Mouse (Mus musculus): ENCODE results near the gene Dgcr6.
A peak's percentile ranks its signal among the peaks of the same experiment; 100 is the strongest.

Gene Dgcr6

DNA sequence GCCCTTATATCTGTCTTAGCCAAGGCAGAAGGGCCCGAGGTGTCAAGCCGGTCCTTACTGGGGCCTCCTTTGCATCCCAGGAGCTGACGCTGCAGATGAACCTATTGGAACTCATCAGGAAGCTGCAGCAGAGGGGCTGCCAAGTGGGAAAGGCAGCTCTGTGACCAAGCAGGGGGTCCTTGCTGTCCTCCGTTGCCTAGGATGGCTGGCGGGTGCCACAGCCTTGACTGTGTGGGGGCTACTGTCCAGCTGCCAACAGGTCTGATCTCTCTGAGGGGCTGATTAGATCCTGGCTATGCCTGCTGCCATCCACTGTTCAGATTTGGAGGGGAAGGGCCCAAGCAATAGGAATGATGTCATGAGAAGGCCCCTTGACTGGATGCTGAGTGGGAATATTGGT is 18.1 kb downstream of the Dgcr6 start:
- DNase-seq (ENCODE audit: low spot score): no peak

DNA sequence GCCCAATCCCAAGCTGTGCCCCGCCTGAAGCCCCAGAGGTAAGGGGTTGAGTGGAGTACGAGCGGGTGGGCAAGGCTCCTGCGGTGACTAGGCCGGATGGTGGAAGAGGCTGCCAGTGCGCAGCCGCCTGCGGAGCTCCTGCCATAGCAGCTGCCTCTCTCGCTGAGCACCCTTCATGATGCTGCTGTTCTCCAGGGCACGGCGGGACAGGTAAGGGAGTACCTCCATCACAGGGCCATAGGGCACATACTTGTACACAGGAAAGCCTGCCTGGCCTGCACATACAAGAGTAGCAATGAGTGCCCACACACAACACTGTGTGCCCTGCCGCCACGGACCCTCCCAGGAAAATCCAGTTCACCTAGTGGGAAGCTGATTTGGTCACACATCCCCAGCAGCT is 19.4 kb downstream of the Dgcr6 start:
- no peak for DNase-seq (ENCODE audit: low spot score)

DNA sequence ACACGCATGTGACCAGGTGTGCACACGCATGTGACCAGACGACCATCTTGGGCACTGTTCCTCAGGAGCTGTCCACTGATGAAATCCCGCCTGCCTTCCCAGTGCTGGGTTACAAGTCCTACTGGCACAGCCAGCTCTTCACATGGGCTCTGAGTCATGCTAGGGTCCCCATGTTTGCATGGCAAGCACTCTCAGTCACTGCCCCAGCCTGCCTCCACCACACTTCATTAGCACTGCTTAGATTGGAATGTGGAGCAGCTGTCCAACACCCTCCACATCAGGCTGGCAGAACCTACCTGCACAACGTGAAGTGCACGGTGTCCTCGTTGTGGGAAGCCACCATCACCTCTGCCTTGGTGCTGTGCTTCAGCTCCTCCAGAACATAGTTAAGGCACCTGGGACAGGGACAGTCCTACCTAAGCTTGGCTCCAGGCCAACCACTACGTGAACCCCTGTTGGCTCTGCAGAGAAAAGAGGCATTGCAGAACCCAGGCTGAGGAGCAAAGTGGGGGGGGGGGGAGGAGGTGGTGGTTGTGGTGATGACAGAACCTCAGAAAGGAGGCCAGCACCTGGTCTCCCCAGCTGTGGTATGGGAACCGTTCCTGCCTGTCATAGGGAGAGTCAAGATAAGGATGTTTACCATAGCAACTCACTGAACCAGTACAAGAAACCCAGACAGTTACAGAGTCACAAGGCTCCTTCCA is 20.8 kb downstream of the Dgcr6 start:
- no peak for DNase-seq (ENCODE audit: low spot score)

DNA sequence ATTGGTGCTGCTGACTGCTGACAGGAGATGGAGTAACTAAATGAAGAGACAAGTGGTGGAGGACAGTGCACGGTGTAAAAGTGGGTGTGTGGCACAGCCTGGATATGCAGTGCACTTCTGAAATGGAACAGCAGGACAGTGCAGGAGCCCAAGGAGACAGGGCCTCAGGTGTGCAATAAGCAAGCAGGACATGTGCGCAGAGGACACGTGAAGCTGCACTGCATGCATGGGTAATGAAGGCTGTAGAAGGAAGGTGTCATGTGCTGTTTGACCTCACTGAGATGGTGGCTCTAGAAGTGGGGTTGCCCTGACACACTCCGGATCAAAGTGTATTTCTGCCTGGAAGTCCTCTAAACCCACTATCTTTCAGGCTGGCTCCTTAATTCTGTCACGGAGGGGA is 22.0 kb downstream of the Dgcr6 start:
- DNase-seq (ENCODE audit: low spot score): no peak

DNA sequence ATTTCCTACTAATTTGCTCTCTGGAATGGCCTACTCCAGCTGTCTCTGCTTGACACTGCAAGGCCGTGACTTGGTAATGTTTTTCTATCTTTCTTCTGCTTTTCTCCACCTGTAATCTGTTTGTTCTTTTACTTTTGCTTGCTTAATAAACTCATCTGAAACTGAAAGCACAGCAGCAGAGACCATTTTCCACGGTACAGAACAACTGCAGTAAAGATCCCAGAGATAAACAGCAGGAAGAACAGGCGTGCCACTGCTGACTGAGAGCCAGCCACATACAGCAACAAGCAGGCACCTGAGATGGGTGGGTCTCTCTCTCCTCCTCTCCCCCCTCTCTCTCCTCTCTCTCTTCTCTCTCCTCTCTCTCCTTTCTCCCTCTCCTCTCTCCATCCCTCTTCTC is 22.5 kb downstream of the Dgcr6 start:
- no peak for DNase-seq (ENCODE audit: low spot score)

DNA sequence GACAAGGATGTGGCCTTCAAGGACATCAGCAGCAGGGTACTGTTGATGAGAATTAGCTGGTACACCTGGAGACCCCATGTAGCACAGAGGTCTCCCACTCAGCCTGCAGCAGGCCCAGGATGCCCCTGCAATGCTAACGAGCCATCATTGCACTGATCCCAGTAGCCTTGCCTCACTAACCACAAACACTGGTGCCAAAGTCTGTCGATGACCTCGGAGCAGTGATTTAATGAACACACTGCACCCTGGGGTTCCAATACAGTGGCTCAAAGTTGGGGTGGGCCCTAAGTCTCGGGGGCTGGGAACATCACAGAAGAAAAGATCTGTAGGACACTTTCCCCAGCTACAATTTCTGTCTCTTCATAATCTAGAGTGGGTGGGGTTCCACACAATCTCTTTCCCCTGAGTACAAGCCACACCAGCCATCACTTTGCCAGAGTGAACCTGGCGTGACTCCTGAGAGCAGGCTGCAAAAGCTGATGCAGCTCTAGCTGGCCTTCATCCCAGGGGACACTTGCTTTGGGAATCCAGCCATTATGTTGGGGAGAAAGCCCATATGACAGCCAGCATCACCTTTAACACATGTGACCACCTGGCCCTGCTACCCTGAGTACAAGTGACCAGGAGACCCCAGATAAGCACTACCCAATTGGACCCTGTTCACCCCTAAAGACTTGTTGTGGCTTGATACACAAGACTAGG is 25.8 kb downstream of the Dgcr6 start:
- no peak for DNase-seq (ENCODE audit: low spot score)

DNA sequence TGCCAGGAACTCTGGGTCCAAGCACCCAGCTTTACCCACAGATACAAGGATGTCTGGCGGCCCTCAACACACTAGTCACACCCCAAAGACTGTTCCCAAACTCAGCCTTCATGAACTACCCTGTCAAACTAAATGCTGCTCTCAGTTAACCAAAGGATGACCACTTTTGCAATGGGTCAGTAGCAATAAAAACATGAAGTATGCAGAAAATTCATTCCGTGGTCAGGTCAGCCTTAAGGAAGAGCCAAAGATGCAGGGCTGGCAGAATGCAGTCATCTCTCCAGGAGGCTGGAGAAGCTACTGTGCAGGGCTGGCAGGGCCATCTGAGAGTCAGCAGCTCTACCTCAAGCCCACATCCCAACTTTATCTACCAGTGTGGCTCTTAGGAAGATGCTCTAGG is 26.6 kb downstream of the Dgcr6 start:
- no peak for DNase-seq (ENCODE audit: low spot score)

DNA sequence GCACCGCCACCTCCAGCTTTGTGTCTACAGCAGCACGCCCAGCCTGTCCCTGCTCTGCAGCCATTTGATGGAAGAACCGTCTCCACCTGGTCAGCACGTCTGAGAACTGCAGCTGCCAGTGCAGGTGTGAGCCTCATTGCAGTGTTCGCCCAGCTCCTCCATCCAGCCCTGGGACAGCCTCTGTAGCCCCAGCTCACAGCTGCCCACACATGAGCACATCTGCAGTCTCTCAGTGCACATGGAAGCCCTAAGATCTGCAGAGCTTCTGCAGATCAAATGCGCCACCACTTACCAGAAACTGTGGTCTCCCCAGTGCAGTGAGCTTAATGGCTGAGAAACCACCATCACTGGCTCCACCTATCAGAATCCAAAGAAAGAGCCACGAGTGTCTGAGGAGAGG is 27.5 kb downstream of the Dgcr6 start:
- DNase-seq (ENCODE audit: low spot score): no peak

DNA sequence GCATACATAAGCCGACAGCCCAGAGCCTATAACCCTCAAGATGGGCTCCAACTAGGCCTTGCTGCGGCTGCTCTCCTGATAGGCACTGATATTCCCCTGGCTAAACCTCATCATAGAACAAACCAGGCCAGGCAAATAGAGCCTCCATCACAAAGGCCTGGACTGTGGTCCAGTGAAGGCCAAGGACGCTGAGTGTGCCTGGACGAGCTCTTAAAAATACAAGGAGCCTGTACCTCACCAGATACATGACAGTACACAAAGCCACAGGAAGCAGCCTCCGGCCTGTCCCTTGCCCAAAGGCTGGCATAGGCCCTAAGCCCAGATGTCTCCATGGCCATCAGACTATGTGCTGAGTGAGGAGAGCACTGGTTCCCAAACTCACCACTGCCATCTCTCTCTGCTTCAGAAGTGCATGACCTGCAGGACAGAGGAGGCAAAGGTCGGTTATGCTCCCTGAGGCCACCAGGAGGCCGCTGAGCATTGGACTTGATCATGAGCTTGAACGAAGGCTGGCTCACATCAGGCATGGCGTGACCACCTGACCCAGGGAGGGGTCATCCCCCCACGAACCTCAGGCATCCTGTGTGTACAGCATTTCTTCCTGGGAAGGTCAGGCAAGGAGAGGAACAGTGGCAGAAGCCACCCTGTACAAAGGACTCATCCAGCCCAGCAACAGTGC is 28.6 kb downstream of the Dgcr6 start:
- DNase-seq (ENCODE audit: low spot score): no peak

DNA sequence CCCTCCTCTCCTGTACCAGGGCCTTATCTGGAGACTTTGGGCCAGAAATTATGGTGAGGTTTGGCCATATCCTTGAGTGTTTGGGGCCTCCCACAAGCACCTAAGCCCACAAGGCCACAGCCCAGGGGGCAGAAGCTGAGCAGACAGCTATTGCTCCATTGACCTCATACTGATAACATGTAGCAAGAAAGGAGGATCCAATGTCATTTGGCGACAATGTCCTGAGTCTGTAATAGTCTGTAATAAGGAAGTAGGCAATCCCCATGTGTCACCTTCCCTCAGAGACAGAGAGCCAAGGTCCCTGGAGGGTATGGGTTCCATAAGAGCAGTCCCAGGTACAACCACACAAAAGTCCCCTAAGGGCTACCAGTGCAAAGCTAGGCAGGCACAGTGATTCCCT is 29.6 kb downstream of the Dgcr6 start:
- no peak for DNase-seq (ENCODE audit: low spot score)

DNA sequence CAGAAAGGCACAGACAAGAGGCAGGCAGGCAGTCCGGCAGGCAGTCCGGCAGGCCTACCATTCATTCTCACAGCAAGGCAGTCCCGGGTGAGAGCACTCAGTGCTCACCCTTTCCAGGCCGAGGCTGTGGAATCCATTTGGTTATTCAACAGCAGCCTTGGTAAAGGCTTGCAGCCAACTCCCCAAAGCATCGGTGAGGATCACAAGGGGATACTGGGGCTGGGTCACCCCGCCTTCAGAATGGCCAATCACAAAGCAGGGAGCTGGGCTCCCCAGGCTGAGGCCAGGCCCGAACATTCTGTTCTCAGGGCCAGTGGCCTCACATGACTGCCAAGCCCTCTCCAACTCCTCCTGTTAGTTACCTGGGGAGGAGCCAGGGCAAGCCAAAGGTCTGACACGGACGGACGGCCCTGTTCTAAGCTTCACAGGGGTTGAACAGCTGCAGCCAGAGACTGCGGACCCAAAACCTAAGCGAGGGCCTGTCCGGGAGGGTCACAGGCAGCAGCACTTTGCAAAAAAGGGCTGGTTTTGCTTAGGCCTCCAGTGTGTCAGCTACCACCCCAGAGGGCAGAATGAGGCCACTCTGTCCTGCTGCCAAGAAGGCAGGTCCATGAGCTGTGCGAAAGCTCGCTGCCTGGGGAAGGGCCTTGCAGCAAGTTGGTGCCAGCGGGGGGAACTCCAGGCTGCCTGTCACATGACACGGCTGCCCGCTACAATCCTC is 30.7 kb downstream of the Dgcr6 start:
- DNase-seq (ENCODE audit: low spot score): peak; percentile 62

DNA sequence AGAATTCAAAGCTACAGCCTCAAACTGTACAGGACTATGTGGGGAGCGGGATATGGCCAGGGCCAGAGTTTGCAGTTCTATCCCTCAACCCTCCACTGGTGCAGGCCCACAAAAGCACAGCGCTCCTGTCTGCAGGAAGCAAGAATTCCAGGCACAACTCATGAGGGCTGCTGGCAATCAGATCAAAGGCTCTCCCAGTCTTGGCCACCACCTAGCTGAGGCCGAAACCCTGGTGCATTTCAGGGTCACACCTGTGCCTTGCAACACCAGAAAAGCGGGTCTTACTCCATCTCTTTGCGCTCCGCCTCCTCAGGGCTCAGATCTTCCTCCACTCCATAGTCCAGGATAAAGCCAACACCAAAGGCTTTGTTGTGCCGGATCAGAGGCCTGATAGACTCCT is 31.6 kb downstream of the Dgcr6 start:
- no peak for DNase-seq (ENCODE audit: low spot score)

DNA sequence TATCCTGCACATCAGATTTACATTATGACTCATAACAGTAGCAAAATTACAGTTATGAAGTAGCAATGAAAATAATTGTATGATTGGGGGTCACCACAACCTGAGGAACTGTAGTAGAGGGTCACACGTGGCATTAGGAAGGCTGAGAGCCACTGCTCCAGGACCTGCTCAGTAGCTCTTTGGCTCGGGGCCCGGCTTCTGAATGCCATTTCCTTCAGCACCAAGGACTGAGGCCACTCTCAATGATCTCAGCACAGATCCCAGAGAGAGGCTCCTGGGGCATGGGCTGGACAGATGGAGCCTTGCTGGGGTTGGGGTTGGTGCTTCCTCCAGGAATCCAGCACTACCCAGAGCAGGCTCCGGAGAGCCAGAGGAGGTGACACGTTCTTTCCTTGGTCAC is 34.4 kb downstream of the Dgcr6 start:
- DNase-seq (ENCODE audit: low spot score): no peak

DNA sequence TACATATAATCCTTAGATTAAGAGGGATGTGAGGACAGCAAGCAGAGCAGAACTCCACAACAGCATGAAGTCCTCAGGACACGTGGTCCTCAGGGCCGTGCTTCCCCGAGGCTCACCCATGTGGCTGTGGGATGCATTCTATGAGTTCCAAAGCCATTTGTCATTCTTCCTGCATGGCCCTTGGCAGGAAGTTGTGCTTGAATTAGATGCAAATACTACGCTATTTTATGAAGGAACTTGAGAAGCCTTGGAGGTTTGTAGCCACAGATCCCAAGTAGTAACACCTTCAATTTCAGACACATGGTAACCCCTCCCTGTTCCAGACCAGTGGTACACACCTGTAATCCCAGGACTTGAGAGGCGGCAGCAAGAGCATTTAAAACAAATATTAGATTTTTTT is 43.7 kb downstream of the Dgcr6 start:
- no peak for DNase-seq (ENCODE audit: low spot score)

DNA sequence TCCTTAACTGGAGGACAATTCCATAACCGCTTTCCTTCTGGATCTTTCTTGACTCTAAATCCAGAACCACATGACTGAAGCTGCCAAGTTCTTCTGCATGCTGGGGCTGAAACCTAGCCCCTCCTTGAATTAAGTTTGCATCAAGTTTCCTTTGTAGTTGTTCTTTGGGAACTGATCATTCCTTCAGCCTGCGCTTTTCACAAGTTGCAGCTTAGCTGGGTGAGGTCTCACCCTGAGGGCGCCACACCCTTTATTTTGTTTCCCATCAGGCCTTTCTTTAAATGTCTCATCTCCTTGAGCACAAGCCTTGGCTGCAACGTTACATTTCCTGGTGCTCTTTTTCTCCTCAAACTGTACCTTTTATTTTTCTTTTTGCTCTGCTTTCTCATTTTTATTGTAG is 50.2 kb downstream of the Dgcr6 start:
- no peak for DNase-seq (ENCODE audit: low spot score)

DNA sequence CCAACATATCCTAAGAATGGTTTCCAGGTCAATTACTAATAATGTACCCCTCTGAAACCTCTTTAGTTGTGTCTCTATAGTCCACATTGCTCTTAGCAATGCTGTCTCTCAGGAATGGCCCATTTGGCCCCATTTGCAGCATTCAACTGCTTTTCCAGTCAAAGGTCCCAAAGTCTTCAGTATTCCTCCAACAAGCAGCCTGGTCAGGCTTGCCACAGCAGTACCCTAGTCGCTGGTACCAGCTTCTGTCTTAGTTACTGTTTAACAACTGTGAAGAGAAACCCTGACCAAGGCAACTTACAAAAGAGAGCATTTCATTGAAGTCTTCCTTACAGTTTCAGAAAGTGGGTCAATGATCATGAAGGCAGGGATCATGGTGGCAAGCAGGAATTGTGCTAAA is 50.7 kb downstream of the Dgcr6 start:
- DNase-seq (ENCODE audit: low spot score): no peak

DNA sequence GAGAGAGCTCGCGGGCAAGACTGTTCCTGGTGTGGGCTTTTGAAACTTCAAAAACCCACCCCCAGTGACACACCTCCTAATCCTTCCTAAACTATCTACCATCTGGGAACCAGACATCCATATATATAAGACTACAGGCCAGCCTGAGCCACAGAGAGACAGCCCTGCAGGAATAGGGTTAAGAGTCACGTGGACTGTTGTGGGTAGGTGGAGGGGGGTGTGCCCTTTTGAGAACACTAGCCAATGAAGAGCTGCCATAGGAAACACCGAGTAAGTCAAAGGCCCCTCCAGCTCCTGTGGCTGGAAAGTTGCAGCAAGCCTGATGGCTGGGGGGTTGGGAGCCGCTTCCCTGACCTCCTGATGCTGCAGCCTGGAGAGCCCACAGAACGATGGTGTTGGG is 51.1 kb downstream of the Dgcr6 start:
- DNase-seq (ENCODE audit: low spot score): no peak

DNA sequence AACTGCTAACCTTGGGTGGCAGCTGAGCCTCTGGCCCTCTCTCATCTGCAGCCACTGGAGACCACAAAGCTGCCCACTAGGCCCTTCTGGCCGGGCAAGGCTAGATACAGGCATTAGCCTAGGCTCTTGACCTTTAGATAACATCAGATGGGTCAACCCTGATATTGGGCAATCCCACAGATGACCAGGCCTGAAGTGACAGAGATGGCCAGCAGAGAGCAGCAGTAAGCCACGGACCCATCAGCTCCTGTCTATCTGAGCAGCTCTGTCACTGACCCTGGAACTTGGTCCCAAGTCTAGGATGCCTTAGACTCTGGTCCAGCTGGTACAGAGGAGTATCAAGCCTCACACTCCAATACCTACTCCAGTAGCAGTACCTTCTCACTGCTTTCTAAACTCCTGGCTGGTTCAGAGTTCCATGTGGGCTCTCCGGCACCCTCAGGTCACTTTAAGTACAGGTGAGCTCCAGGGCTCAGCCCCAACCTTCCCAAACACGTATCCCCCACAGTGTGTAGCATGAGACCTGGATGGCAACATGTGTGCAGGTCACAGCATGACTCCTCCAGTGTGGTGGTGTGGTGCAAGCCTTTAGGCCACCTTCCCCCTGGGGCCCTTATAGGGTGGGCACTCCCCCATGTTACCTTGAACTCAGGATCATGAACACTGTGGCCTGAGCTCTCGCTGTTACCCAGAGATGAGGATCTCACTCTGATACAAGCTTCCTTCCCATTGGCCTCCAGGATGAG is 55.7 kb downstream of the Dgcr6 start:
- DNase-seq (ENCODE audit: low spot score): peak; percentile 80

DNA sequence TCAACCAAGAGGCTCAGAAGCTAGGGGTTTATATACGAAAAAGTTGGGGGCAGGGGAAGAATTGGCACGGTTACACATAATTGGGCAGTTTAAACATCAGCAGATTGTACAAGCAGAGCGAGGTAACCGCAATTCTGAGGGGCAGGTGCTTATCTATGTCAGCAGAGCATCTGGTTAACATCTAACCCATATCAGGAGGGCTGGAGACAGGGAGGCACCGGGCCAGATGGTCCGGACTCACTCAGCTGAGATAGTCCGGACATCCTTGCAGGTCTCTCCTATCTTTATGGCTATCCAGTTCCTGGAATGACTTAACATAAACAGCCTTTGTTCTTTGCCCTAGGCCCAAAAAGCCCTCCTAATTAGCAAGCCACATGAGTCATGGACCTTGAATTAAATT is 58.4 kb downstream of the Dgcr6 start:
- DNase-seq (ENCODE audit: low spot score): no peak

DNA sequence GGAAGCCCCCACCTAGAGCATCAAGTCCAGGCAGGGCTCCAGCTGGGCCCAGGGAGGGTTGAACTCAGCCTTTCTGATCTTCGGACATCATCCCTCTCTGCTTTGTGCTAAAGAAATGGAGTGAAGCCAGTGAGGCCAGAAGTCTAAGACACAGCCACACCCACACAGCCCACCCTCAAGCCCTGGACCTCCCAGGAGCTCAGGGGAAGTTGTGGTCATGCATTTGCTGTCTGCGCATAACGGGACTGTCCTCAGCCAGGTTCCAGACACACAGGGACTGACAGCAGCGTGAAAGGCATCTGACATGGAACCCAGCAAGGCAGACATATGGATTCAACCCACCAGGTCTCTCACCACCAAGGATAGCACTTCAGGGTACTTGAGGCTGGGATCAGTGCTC is 63.8 kb downstream of the Dgcr6 start:
- no peak for DNase-seq (ENCODE audit: low spot score)

DNA sequence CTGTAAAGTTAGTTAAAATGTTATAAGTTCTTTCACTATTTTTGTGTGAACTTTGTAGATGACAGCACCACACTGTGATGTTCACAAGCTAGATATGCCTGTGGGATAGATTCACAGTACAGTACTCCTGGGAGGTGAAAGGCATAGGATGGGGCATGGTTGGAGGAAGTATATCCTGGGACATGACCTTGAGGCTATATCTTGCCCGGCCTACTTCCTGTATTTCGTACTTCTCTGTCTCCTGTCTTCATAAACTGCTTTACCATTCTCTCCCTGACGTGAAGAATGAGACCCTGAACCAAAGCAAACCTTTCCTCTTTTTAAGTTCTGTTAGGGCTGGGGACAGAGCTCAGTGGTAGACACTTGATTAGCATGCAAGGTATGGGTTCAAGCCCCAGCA is 65.6 kb downstream of the Dgcr6 start:
- DNase-seq (ENCODE audit: low spot score): no peak
